Mouse (Mus musculus): ENCODE results near the gene Slc6a8. TPM values are rescaled to one million over a fixed set of nuclear protein-coding genes. Genes with fewer than 3 reads are reported as not detected.

Gene Slc6a8
- total RNA-seq (2021), result 100 to 1,000 TPM in 1 of 2 experiments, 10 to 100 TPM in 1; 95.9 to 102 TPM
- long read RNA-seq, experiment 1, transcript Slc6a8-203 (13 exons, 3,314 nt), result major isoform, 12 of 29 reads
- long read RNA-seq, experiment 1, partial matches to known transcripts, result 4 of 29 reads
- long read RNA-seq, experiment 1, other reads (novel, unspliced or antisense), result 11 of 29 reads
- long read RNA-seq, experiment 2, transcript Slc6a8-203 (13 exons, 3,314 nt), result major isoform, 6 of 15 reads
- long read RNA-seq, experiment 2, partial matches to known transcripts, result 3 of 15 reads
- long read RNA-seq, experiment 2, other reads (novel, unspliced or antisense), result 6 of 15 reads

DNA sequence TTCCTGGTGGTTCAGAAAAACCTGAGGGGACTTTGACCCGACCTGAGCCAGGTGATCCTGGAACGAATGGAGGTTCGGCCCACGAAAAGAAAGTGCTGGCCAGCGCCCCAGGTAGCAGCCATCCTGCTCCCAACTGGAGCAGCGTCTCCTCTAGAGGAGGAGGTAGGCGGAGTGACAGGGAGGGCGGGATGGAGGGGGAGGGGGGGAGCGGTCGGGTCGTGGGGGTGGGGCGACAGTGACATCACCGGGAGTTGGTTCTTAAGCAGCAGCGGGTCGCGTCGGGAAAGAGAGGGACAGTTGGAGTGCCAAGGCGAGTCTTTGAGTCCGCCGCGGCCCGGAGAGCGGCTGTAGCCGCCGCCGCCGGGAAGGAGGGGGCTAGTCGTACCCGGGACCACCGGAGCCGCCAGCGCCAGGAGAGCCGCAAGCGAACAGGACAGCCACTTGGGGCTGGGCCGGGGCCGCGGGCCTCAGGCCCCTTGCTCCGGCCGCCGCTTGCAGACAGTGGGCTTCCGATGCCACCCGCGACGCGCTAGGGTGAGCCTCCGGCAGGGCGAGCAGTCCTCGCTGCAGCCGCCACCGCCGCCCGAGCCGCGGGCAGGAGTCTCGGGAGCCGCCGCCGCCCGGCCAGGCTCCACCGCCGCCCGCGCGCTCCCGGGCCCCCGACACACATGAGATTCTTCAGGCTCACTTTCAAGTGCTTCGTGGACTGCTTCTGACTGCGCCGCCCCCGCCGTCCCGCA is at the start of gene Slc6a8:
Gene Slc6a8 (plus strand): TSS at position 272 of the 740 bp plus-strand sequence.
- DNase-seq (ENCODE audit: low spot score in 2 of 2), result peak; percentile 57 to 58

DNA sequence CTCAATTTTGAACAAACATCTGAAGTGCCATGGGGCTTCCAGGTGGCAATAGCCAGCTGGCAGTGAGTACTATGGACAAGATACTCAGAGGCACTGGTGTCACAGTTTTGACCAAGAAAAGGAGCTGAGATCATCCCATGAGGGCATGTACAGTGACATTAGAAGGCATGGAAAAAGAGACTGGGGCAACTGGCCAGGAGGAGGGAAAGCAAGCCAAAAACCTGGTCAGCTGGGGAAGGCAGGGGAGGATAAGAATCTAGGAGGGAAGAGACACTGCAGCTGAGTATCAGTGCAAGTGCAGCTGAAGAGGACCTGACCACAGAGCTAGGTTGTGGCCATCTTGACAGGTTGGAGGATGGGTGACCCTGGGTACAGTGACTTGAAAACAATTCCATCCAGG is 46.0 kb upstream of the Slc6a8 start:
- no peak for DNase-seq (ENCODE audit: low spot score in 2 of 2)

DNA sequence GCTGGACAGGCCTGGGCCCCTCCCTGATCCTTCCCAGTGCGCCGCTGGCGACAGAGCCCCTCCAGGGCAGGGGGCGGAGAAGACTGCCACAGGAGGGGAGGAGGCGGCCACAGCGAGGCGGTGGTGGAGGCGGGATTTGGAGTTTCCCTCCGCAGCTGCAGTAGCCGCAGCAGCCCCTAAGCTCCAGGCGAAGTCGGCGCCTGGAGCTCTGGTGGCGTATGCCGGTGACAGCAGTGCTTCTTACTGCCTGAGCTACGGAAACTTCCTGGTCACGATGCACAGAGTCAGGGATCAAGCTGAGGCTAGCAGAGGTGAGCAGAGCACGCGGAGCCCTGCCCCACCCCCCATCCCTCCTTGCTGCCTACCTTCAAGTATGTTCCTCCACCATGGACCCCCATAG is 37.5 kb upstream of the Slc6a8 start:
- DNase-seq (ENCODE audit: low spot score in 2 of 2), result no peak

DNA sequence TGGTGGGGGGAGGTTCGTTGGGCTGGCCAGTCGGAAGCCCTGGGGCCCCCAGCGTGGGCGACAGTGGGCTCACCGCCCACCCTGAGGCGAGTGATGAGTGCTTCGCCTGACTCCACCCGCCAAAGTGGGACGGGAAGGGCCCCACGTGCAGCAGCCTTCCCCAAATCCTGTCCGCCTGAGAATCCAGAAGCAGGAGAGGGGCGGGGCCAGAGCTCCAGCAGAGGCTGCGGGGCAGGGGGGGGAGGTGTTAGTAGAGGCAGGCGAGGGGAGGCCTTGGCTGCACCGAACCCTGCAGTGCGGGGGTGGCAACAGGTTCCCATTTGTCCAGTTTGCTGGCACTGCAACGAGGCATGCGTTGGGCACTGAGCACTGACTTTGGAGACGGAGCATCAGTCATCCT is 35.5 kb upstream of the Slc6a8 start:
- no peak for DNase-seq (ENCODE audit: low spot score in 2 of 2)

DNA sequence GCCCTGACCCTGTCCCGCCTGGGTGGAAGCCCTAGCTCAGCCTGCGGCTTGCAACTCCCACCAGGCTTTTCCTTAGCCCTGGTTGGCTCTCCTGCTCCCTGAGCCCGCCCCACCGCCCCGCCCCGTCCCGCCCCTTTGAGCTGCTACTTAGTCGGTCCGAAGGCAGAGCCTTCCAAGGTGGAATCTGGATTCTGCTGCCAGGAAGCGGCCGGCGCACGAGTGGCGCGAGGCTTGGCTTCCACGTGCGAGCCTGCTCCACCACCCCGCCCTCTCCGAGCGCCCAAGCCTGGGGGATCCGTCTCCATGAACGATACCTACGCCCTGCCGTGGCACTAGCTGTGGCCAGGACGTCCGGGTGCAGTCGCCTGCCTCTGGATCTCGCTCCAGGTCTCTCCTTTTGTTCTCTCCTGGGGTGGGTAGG is 33.7 kb upstream of the Slc6a8 start, which contains the start of gene Dusp9:
Gene Dusp9 (plus strand): TSS at position 165 of the 421 bp plus-strand sequence.
- DNase-seq (ENCODE audit: low spot score in 2 of 2), result no peak

DNA sequence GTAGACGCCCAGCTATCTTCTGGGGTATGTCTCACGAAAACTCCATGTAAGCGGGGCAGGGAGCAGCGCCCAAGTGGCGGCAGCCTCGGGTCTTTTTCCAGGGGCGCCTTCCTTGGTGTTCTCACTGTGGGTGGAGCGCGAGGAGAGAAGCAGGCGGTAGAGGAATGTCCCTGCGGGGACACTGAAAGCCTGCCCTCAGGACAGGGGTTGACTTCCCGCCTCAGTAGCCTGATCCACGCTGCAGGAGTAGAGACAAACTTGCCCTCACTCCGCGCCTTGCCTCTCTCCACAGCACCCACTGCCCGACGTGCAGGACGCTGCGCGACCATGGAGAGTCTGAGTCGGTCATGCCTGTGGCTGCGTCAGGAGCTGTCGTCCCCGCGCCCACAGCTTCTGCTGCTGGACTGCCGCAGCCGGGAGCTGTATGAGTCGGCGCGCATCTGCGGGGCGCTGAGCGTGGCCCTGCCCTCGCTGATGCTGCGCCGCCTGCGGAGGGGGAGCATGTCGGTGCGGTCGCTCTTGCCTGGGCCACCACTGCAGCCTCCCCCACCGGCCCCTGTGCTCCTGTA is 33.0 kb upstream of the Slc6a8 start:
- DNase-seq (ENCODE audit: low spot score in 2 of 2), result peak in 1 of 2 experiments; percentile 21

DNA sequence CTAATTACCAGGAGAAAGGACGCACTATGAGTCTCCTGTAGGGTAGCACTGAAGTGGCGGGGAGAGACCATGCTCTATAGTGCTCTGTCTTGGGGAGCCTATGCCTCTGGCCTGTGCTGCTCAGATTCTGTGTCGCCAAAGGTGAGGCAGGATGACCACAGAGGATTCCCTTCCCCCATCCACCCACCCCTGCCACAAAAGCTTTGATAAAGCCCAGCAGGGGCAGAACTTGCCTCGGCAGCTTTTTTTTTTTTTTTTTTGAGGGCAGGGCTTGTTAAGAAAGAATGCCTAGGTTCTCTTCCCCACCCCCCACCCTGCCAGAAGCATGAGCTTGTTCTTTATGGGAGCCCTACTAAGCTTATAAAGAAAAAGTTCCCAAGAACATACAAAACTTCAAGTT is 27.8 kb upstream of the Slc6a8 start:
- DNase-seq (ENCODE audit: low spot score in 2 of 2), result no peak

DNA sequence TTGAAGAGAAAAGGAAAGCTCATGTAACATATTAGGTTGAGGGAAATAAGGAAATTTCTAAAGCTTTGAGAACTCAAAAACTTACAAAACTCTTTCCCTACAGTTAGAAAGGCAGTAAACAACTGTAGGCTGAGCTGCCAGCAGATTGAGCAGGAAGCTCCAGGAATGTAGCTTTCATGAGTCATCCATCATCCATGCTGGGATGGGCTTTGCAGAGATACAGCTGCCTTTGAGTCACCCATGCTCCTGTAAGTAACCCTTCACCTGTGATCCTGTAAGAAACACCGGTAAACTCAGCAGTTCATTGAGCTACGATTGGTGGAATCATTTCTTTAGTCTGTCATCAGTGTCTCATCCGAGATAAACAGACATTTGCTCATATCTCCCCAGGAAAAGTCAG is 22.1 kb upstream of the Slc6a8 start:
- no peak for DNase-seq (ENCODE audit: low spot score in 2 of 2)

DNA sequence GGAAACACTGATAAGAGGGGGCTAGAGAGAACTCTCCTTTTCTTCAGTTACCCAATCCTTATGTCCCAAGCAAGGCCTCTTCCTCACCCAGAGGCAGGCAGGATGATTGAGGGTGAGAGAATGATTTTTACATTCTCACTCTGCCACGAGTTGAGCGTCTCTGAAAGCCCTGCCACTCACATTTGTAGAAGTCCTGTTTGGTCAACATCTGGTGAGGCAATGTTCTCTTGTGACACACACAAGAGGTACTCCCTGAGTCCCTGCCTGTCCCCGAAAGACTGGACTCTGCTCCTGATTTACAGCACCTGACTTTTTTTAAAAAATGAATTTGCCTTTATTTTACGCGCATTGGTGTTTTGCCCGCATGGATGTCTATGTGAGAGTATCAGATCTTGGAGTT is 19.6 kb upstream of the Slc6a8 start:
- no peak for DNase-seq (ENCODE audit: low spot score in 2 of 2)

DNA sequence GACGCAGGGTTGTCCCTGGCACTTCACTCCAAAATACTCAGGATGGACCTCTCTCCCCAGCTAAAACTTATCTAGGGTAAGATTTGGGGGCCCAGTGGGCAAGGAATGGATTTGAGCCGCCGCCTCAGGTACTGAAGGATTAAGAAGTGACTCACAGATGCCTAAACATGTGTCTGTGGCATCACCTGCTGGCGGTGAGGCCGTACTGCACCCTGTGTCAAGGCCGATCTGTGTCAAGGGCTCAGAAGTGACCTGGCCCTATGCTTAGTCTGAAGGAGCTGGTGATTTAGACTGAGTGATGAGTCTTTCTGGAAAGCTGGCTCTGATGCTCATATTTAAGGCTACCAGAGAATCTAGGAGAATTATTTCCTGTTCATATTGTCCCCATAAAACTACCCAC is 18.8 kb upstream of the Slc6a8 start:
- DNase-seq (ENCODE audit: low spot score in 2 of 2), result peak in 1 of 2 experiments; percentile 74

DNA sequence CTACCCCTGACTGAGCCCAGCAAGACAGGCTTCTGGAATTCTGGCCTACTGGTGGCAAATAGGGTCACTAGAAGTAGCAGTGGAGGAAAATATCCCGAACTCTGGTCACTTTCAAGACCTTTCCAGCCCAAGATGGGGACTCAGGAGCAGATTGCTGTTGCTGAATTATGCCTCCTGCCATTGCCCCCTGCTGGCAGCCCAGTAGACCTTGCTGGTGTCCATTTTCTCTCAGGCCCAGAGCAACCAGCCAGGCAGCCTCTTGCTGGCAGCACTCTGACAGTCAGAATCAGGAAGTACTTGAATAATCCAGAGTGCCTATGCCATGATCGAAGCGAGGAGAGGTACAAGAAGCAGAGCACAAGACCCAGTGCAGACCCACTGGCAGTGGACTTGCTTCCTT is 17.4 kb upstream of the Slc6a8 start:
- no peak for DNase-seq (ENCODE audit: low spot score in 2 of 2)

DNA sequence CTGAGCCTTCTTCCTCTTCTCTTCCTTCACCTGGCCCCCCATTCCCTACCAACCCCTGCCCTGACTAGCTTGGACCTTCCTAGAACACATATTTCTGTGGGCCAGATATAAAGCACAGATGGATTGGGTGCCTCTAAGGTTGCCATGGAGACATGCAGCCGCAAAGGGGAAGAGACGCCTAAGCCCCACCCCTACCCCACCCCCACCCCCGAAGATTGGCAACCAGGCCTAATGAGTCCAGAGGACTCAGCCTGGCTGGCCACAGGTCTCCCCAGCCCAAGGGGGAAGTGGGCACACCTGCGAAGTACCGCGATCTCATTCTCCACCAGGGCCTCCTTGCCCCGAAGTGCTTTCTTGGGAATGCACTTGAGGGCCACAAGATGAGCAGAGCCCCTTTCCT is 14.6 kb upstream of the Slc6a8 start:
- DNase-seq (ENCODE audit: low spot score in 2 of 2), result no peak

DNA sequence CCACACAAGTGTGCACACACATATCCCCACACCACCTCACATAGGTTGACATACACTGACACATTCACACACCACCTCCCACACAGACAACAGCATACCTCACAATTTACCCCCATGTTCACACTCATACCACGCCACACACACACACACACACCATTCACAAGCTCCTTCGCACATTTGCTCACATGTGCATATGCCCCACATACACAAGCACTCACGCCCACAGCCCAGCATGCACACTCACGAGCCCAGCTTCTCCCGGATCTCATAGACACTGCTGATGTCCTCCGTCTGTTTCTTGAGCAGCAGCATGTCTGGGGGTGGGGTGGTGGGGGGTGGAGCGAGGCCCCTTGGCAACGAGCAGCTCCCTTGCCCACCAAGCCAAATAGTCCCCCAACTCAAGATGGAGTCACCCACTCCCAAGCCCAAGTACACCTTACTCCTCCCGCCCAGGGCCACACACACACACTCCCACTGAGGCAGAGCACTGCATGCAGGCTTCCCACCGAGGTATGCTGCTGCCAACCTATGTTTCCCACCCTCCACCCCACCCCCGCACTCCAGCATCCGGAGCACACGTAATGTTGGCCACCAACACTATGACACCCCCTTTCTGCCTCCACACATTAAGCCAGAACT is 13.9 kb upstream of the Slc6a8 start:
- DNase-seq (ENCODE audit: low spot score in 2 of 2), result peak in 1 of 2 experiments; percentile 36

DNA sequence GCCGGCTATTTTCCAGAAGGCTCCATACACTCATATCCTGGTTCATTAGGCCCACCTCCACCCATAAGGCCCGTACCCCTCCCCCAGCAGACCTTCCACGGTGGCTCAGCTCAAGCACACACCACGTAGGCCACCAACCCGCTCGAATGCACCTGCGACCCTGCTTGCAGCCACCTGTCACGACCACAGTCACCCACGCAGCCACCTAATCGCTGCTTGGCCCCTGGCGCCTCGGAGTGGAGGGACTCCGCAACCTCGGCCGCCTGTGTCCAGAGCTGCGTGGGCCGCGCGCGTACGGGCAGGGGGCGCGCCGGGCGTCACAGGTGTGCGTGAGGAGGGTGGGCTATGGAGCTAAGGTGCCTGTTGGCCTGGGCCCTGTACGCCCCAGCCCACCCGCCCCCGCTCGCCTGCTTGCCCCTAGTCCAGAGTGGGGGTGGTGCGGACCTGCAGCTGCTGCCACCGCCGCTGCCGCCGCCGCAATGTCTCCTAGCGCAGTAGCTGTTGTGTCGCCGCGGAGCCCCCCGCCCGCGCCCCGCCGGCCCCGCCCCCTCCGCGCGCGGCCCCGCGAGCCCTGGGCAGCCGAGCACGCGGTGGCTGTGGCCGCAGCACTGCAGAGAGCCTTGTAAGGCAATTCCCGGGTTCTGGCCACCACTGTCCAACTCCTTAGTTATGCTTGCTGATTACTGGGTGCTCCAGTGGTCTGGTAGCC is 13.2 kb upstream of the Slc6a8 start, which contains the start of gene Pnck:
Gene Pnck (minus strand): TSS at position 543 of the 709 bp plus-strand sequence.
- DNase-seq (ENCODE audit: low spot score in 2 of 2), result no peak

DNA sequence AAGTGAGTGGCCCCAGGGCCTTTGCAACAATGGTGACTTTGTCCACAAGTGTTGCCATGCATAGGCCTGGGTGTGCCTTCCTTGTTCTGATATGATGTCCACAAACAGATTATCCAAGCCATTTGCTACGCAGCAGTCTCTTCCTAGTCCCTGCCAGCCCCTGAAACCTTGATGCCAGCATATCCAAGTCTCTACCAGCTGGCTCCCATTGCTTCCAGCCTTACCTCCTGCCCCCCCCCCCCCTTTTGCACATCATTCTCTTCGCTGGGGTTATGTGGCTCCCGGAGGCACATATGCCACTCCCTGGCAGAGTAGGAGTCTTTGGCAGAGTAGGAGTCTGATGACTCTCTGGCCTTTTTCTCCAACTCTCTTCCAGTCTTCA is 12.7 kb upstream of the Slc6a8 start:
- DNase-seq (ENCODE audit: low spot score in 2 of 2), result no peak

DNA sequence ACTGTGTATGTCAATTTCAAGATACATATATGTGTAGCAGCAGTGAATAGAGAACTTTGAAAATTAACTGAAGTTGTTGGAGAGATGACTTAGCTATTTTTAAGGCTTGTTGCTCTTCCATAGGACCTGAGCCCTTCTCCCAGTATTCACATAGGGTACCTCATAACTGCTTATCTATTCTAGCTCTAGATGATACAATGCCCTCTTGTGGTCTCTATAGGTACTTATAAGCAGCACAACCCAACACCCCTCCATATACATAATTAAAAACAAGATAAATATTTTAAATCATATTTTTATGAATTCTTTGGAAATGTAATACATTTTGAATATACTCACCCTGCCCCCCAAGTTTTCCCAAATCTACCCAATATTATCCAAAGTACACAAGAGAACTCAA is 9.8 kb upstream of the Slc6a8 start:
- no peak for DNase-seq (ENCODE audit: low spot score in 2 of 2)

DNA sequence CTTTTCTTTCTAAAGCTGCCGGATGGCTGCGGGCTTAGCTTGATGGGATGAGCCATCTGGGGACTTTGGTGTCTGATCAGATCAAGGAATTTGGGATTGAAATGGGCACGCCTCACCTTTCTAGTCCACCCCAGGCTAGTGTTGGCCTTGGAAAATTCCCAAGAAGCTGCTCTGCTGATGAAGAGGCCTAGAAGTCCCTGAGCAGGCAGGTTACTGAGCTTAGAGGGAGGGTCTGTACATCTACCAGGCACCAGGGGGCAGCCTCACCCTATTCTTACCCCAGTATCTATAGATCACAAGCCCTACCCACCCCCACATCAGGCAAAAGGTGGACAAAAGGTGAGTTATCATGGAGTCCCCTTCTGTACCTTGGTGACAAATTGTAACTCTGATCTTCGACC is 919 bp upstream of the Slc6a8 start:
- peak in 1 of 2 experiments; percentile 43 for DNase-seq (ENCODE audit: low spot score in 2 of 2)

DNA sequence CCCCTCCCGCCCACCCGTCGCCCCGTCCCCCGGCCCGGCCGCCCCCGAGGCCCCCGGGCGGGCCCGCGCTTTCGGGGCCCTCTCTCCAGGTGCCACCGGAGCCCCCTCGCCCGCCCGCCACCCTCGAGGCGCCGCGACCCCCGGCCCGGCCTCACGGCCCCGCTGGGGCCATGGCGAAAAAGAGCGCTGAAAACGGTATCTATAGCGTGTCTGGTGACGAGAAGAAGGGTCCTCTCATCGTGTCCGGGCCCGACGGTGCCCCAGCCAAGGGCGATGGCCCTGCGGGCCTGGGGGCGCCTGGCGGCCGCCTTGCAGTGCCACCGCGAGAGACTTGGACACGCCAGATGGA is 643 bp downstream of the Slc6a8 start:
- DNase-seq (ENCODE audit: low spot score in 2 of 2), result no peak

DNA sequence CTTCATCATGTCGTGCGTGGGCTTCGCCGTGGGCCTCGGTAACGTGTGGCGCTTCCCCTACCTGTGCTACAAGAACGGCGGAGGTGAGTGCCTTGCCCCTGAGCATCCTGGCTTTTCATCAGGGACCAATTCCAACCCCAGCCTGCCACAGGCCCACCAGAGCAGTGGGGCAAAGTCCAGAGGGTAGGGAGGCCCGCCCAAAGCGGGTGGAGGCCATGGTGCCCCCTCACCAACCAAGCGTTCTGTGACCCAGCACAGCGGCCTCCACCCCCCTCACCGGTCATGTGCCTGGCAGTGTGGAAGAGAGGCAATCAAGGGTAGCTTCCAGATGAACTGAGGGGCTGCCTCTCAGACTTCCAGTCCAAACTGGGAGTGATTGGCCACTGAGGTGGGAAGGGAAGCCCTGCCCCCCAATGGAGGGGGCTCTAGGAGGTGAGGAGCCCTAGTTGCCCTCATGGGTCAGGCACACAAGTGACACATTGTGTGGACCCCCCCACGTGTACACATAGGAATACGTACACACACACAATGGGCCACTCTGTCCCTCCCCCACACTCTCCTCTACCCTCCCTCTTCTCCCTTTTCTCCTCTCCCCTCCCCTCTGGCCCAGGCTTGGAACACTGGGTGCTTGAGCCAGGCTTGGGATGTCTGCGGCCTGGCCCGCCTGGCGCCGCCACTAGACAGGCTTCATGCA is 1.2 kb downstream of the Slc6a8 start:
- no peak for DNase-seq (ENCODE audit: low spot score in 2 of 2)

DNA sequence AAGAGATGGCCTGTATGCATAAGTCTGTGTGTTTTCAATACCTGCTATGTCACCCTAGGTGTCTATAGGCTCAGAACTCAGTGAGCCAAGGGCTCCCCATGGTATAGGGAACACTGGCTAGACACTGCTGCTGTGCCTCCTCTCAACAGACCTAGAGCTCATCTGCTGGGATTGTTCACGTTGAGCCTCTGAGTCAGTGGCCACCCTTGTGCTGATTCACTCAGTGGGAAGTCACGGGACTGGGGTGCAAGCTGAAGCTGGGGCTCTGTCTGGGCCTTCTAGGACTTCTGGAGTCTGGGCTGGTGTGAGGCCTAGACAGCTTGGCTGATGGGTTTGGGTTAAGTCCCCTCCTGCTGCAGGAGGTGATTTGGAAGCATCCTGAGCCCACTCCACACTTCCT is 2.3 kb downstream of the Slc6a8 start:
- DNase-seq (ENCODE audit: low spot score in 2 of 2), result peak in 1 of 2 experiments; percentile 11

DNA sequence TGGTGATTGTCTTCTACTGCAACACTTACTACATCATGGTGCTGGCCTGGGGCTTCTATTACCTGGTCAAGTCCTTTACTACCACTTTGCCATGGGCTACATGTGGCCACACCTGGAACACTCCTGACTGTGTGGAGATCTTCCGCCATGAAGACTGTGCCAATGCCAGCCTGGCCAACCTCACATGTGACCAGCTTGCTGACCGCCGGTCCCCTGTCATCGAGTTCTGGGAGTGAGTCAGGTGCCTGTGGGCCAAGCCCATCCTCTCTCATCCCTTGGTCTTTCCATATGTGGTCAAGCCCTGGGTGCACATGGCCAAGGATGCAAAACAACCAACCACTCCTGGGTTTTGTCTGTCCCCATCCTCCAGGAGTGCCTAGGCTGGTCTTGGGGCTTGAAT is 3.7 kb downstream of the Slc6a8 start:
- no peak for DNase-seq (ENCODE audit: low spot score in 2 of 2)

Measured in left cerebral cortex, adult 18-20 months (tissue).